18 mouse cellular contexts compared by ENCODE assay signal in genomic region chr13:43957046-43957445, GRCm38 (mm10).
DNase-seq lines count a peak whose midpoint lies in the region; ATAC-seq lines count a peak whose summit lies in the region.
"Had no signal": no experiment of that assay in that cellular context is flagged by ENCODE, and none has a peak within 500 bp of the region (broad histone marks: within the 10 kb centered on the region; RNA-seq: fewer than 3 reads in every experiment).

No protein-coding gene starts in this region.

- no peaks in the 10 kb centered on the region for H3K4me1 ChIP-seq in midbrain, embryonic 11.5 days (ENCODE audit: control insufficient read depth, insufficient read depth, low read length)
- peaks cover 11% of the 10 kb centered on the region; the same call in 1 of the 2 replicates for H3K4me1 ChIP-seq in midbrain, embryonic 15.5 days

- peak; percentile 73 for DNase-seq in heart, adult 11 months
- DNase-seq in heart, adult 8-10 months (ENCODE audit: low spot score) = no peak
- peak; percentile 61 for DNase-seq in midbrain, embryonic 11.5 days (ENCODE audit: low spot score, missing footprints)
- DNase-seq: adrenal gland, adult 2 months; adrenal gland, adult 8-10 months; adrenal gland, postnatal 10 days; adrenal gland, postnatal 14 days; adrenal gland, postnatal 25 days; adrenal gland, postnatal 36 days; cerebellum, adult 11 months; cerebellum, adult 11-12 months; cerebellum, adult 18-20 months had no signal

- no peak overlapping the region for H3K9ac ChIP-seq in midbrain, embryonic 11.5 days (ENCODE audit: low read length)
- H3K9ac ChIP-seq in midbrain, embryonic 15.5 days = no peak overlapping the region

- no peak overlapping the region for H3K27ac ChIP-seq in midbrain, embryonic 11.5 days (ENCODE audit: low read depth, low read length)
- H3K27ac ChIP-seq in midbrain, embryonic 15.5 days = no peak overlapping the region

- no peaks in the 10 kb centered on the region for H3K36me3 ChIP-seq in midbrain, embryonic 11.5 days (ENCODE audit: control insufficient read depth, insufficient read depth, low read length)
- no peaks in the 10 kb centered on the region for H3K36me3 ChIP-seq in midbrain, embryonic 15.5 days (replicated peaks)
- H3K36me3 ChIP-seq: G1E had no signal

- no peaks in the 10 kb centered on the region for H3K27me3 ChIP-seq in midbrain, embryonic 11.5 days (ENCODE audit: control insufficient read depth, insufficient read depth, low read length)
- no peaks in the 10 kb centered on the region for H3K27me3 ChIP-seq in midbrain, embryonic 15.5 days (replicated peaks)
- H3K27me3 ChIP-seq: CH12.LX had no signal

- 92% methylated on average over 2 of the region's 2 CpGs for WGBS in midbrain, embryonic 11.5 days
- WGBS in midbrain, embryonic 15.5 days = 87% methylated on average over 2 of the region's 2 CpGs

- H3K4me2 ChIP-seq in midbrain, embryonic 11.5 days = no peak overlapping the region
- no peak overlapping the region for H3K4me2 ChIP-seq in midbrain, embryonic 15.5 days

- no peaks in the 10 kb centered on the region for H3K9me3 ChIP-seq in midbrain, embryonic 11.5 days (ENCODE audit: control insufficient read depth, low read length)
- no peaks in the 10 kb centered on the region for H3K9me3 ChIP-seq in midbrain, embryonic 15.5 days
- H3K9me3 ChIP-seq: G1E had no signal

- ATAC-seq in midbrain, embryonic 11.5 days (ENCODE audit: low FRiP score) = no peak
- ATAC-seq in midbrain, embryonic 15.5 days (replicated peaks) = no peak
- ATAC-seq: activated CD4-positive, CD25-positive, alpha-beta regulatory T cell, adult 4 months; CD4-positive, CD25-positive, alpha-beta regulatory T cell, adult 4 months; Patski had no signal

- no peak overlapping the region for H3K4me3 ChIP-seq in midbrain, embryonic 11.5 days (ENCODE audit: low read depth, low read length)
- no peak overlapping the region for H3K4me3 ChIP-seq in midbrain, embryonic 15.5 days
